Mouse (Mus musculus) gastrocnemius, adult 8-10 months (tissue): ENCODE measurements around the gene 2010111I01Rik. TPM values are rescaled to one million over a fixed set of nuclear protein-coding genes. Genes with fewer than 3 reads are reported as not detected.
A peak's percentile ranks its signal among the peaks of the same experiment; 100 is the strongest.
"Not testable (repeated sequence)": the region's sequence is repeated elsewhere in the genome, so short reads cannot be mapped to it uniquely, and the experiment has no call there.

ENCODE experiments used
- DNase-seq, 2 experiments: peaks; one replicate each; pipeline ENCODE4 v3.0.0; 2022; ENCODE audit warnings: low spot score in 2 of 2
- total RNA-seq, 4 experiments: library from RNA; stranded (reverse); gene quantifications; 2 replicates each; pipeline ENCODE4 v1.2.4; 2022

2010111I01Rik gene
- total RNA-seq, 4 experiments from 2014 or later = 54.3 to 63.7 (median 56.8) TPM

GRCm38 (mm10) chr13:63198038-63198437 is 233.3 kb downstream of the 2010111I01Rik start:
- DNase-seq = no peak

DNA sequence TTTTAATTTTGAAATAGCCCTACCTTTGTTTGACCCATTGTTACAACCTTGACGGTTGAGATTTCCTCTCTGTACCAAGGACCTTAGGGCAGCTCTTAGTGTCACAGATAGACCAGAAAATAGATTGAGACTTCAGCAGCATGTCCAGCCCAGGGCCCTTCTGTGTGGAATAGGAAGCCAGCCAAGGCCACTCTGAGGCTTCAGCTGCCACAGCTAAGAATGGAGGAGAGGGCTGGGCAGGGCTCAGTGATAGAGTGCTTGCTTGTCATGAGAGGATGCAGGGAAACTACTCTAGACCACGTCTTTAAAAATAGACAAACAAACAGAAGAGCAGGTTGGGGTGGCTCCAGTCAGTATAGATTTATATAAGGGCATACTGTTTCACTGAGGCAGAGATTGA is 234.9 kb downstream of the 2010111I01Rik start:
- no peak for DNase-seq

DNA sequence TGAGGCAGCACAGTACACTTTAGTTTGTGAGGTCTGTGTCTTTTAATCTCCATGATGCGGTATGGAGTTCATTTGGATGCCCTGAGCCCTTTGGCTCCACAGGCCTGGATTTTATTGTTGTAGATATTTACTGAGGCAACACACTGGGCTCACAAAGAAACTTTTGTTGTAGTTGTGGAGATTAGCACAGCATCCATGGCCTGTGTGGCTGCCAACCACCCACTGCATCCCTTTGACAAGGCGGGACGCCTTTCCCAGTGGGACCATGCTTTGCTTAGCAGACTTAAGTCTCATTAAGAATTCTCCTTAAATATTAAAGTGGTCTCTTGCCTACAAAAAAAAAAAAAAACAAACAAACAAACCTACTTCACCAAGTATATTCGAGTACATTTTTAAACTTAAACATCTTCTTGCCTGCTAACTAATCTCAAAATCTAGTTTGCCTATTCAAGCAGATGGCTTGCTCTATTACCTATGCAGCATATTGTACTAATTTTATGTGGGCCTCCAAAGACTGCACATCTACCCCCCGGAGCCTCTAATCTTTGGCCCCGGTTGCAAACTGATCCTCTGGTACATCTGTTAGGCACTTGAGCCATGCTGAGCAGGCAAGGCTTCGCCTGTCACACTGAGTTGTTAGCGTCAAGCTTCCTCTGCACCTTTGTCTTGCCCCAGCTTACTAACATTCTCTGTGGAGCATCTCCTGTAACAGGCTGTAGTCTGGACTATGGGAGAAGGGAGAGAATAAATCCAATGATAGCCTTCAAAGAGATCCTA is 239.0 kb downstream of the 2010111I01Rik start:
- no peak for DNase-seq

GRCm38 (mm10) chr13:63205750-63206149 is 241.1 kb downstream of the 2010111I01Rik start:
- DNase-seq = no peak

DNA sequence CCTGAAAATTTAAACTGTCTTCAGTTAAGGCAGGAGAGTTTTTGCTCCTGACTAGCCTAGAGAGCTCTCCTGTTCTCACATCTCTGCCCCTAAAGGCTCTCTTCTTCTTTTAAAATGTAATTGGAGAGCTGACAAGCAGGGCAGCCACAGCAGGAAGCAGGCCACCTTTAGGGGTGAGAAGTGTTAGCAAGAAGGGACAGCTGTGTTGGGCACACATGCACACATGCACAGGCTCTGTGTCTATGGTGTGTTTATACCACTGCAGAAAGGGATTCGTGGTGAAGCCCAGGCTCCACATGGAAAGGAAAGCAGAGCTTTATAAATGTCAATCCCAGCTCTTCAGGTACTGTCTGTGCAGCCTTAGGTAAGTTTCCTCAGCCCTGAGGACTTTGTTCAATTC is 241.7 kb downstream of the 2010111I01Rik start:
- DNase-seq = no peak

GRCm38 (mm10) chr13:63216537-63216936 is 251.8 kb downstream of the 2010111I01Rik start:
- DNase-seq = no peak

- no peak for DNase-seq
These were observed 258.5 kb downstream of the 2010111I01Rik start for GRCm38 (mm10) chr13:63223026-63223770.

GRCm38 (mm10) chr13:63225796-63226583 is 261.3 kb downstream of the 2010111I01Rik start:
- DNase-seq = no peak

DNA sequence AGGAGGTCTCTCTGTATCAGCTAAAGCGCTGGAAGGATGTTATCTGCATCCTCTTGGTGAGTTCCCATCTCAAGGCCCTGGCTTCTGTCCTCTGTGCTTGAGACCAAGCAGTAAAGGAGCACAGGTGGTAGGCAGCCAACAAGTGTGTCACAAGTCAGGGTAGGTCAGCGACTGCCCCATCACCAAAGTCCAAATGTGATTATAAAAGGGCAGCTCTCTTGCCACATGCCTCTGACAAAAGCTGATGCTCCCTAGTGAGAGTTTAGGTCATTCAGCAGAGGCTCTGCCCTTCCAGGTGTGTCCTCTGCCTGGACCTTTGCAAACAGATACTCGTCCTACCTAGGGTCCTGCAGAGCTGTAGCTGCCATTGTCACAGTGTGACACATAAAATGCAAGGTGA is 263.1 kb downstream of the 2010111I01Rik start:
- DNase-seq = no peak

DNA sequence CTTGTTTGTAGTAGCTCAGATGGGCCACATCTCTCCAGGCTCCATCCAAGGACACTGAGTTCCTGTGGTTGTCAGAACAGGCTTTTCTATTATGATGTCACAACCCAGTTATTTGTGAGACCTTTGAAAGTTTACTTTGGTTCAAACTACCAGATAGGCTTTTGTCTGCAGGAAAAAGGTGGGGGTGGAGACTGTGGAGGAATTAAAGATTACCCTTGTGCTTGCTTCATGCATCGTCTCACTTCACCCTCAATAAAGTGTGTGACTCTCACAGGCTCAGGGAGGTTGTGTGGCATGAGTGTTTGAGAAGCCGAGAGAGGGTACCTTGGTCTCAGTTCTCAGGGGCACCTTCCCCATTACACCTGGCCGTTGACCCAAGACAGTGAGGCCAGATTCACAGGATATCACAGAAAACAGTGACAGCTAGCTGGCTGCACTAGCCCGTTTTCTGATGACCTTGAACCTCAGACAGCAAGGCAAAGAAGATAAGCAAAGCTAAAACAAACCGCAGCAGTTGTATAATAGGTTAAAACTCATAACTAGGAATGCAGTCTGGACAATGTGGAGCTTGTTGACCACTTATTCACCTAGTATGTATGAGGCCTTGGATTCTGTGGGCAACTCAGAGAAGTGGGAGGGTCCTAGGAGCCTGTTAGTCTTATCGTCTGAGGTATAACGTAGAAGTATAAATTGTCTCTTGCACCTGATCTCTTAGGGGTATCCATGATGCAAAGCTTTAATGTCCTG is 266.4 kb downstream of the 2010111I01Rik start:
- DNase-seq = no peak

DNA sequence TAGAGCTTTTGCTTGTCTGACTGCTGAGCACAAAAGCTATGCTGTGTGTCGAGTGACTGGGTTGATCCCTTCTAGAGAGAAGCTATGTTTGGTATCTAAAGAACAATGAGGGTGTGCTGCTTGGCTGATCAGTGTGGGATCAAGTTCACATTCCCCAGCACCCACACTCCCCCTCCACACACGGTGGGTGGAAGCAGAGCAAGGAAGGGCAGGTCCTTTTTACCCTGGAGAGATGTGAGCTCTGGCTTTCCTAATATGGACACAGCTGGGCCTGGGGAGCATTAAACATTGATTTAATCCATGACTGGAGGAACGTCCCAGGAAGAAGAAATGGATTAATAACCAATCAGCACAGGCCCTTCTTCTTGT is 267.0 kb downstream of the 2010111I01Rik start:
- DNase-seq = no peak

DNA sequence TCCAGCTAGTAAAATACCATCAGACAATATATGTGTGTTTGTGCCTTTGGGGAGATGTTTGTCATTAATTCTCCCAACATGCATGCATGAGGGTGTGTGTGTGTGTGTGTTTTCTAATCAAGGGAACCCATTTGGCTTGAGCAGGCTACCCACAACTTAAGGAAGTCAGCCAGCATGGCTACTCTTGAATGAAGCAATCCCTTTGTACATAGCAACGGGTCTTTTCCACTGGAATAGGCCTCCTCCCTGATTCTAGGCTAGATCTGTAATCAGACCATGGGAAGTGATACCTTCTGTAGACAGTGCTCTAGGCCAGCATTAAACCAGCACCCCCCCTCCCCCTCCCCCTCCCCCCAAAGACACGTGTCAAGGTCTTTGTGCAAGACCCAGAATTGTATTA is 267.9 kb downstream of the 2010111I01Rik start:
- DNase-seq = no peak

DNA sequence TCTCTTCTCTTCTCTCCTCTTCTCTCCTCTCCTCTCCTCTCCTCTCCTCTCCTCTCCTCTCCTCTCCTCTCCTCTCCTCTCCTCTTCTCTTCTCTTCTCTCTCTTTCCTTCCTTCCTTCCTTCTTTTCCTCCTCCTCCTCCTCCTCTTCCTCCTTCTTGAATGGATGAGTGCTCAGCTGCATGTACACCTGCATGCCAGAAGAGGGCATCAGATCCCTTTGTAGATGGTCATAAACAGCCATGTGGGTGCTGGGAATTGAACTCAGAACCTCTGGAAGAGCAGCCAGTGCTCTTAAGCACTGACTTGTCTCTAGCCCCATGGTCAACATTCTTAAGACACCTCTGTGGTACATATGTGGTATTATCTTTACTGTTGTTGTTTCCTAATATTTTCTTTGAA is 269.8 kb downstream of the 2010111I01Rik start:
- not testable (repeated sequence) for DNase-seq

GRCm38 (mm10) chr13:63235551-63235950 is 270.9 kb downstream of the 2010111I01Rik start:
- no peak for DNase-seq

DNA sequence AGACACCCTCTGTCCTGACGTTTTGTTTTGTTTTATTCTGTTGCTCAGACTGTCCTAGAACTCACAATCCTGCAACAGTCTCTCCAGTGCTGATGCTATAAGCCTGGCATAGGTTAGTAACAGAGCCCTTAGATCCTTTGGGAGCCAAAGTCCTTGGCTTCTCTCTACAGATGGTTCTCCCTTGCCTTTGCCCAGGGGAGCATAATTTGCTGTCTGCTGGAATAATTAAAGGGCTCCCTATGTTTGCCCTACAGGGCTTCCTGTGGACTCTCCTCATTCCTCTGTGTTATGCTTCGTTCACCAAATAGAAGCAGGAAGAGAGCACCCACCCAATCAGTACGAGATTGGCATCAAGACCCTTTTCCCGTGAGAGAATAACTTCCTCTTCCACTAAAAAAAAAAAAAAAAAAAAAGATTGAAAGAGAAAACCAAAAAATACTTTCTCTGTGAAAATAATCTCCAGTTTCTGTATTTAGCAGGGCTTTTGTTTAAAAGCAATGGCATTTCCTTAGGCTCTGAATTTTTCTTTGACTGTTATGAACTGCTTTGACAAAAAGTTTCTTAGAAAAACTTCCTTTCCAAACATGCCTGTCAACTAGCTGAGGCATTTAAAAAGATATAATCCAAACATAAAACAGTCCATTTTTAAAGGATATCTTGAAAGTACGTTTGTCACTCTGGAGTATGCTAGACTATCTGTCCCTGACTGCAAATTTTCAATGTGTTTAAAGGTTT is 271.6 kb downstream of the 2010111I01Rik start:
- no peak for DNase-seq

DNA sequence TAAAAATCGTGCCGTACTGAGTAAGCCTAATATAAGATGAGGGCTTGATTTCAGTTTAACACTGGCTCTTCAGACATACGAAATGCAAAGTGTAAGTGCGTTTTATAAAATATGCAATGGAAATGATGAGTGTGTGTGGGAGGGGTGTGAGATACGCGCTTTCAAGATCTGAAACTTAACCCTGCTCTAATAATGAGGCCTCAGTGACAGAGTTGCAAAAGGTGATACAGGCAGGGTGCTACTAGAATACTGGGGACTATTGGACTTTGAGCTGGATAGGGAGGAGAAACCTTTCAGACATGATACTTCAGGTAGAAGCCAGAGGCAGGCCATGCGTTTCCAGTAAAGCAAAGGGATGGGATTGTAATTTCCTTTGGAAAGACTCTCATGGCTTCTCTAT is 273.4 kb downstream of the 2010111I01Rik start:
- DNase-seq = no peak

- DNase-seq = no peak
These were observed 274.7 kb downstream of the 2010111I01Rik start for GRCm38 (mm10) chr13:63239301-63239804.

- peak; percentile 61 to 77 for DNase-seq
These were observed 275.4 kb downstream of the 2010111I01Rik start for GRCm38 (mm10) chr13:63239877-63240671.

DNA sequence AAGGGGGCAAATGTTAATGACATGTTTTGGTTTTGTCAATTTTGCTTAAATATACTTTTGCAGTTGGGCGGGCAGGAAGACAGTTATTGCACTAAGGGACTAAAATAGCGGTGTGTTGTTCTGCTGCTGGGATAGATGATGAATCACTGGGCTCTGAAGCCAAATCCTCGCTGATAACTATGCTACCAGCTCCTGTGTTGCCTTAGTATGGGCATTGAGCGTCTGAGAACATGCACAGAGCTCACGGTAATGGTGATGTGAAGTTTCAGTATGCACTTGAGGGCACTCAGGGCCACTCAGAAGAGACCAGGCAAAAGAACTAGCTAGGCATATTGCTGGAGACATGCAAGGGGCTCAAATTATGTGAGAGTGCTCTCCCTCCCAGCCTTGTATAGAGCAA is 276.1 kb downstream of the 2010111I01Rik start:
- no peak for DNase-seq

DNA sequence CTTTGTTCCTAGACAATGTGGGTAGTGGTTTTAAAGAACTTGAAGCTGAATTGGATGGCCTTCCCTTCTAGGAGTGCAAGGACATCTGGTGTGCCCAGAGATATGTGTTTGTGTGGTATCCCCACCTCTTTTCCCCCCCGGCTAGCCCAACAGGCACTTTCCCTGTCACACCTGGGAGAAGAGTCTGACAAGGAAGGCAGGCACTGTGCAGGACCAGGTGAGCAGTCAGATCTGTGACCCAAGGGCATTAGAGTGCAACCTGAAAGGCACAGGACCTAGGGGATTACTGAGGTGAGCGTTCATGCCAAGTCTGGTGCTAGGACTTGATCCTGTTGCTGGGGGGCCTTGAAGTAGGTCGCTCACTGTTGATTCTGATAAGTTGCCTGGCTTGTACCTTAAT is 277.0 kb downstream of the 2010111I01Rik start:
- DNase-seq = no peak
